Mouse (Mus musculus): Measurements from ENCODE around the gene Hist1h2bb. TPM values are rescaled to one million over a fixed set of nuclear protein-coding genes. Genes with fewer than 3 reads are reported as not detected.
"Not testable (repeated sequence)": the region's sequence is repeated elsewhere in the genome, so short reads cannot be mapped to it uniquely, and the experiment has no call there.

Hist1h2bb gene
- polyA plus RNA-seq, 1 experiment from 2014 or later: 2.2 TPM

DNA sequence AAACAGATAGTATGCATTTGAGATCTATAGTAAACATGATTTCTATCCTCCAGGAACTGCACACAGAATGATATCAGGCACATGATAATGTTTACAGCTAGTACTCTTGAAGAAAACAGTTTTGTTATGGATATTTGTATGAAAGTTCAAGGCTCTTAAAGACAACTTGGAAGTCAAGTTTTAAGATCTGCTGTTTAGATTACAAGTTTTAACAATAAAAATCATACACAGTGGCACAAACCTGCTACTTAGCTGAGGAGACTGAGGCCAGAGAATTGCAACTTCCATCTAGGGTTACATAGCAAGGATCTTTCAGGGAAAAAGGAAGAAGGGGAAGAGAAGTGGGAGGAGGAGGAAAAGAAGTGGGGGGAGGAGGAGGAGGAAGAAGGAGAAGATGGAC, 8.5 kb downstream of the Hist1h2bb start:
- no peaks in the 10 kb centered on the region for H3K27me3 ChIP-seq
- no peak overlapping the region for H3K9ac ChIP-seq
- no peak overlapping the region for H3K4me2 ChIP-seq (replicated peaks)
- peaks cover 6% of the 10 kb centered on the region for H3K4me1 ChIP-seq
- no peak overlapping the region for H3K27ac ChIP-seq
- ATAC-seq (ENCODE audit: low FRiP score): no peak
- no peaks in the 10 kb centered on the region for H3K9me3 ChIP-seq (replicated peaks)
- no peak overlapping the region for H3K4me3 ChIP-seq
- H3K36me3 ChIP-seq: no peaks in the 10 kb centered on the region

DNA sequence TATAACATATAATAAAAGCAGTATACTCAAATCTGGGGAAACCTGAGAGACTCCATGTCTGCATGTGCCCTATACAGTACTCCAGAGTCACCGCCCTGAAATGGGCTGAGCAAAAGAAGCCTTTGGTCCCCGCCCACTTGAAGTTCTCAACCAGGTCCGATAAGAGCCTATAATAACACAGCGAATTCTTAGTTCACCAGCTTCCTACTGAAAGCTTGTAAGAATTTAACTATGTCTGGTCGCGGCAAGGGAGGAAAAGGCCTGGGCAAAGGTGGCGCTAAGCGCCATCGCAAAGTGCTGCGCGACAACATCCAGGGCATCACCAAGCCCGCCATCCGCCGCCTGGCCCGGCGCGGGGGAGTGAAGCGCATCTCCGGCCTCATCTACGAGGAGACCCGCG, 10.3 kb downstream of the Hist1h2bb start, which contains the start of gene Hist1h4b:
TSS of gene Hist1h4b (plus strand) at position 224 of the 400 bp plus-strand sequence.
- under 1% methylated on average over 19 of the region's 22 CpGs for WGBS
- peaks cover 16% of the 10 kb centered on the region for H3K4me1 ChIP-seq
- no peaks in the 10 kb centered on the region for H3K9me3 ChIP-seq (replicated peaks)
- H3K4me2 ChIP-seq (replicated peaks): peak within 1 kb of the TSS; percentile 57
- H3K27ac ChIP-seq: peak within 1 kb of the TSS; percentile 85
- no peaks in the 10 kb centered on the region for H3K27me3 ChIP-seq
- peak; percentile 74 for ATAC-seq (ENCODE audit: low FRiP score)
- peak within 1 kb of the TSS; percentile 54 for H3K9ac ChIP-seq
- H3K4me3 ChIP-seq: peak within 1 kb of the TSS; percentile 36
- no peaks in the 10 kb centered on the region for H3K36me3 ChIP-seq

DNA sequence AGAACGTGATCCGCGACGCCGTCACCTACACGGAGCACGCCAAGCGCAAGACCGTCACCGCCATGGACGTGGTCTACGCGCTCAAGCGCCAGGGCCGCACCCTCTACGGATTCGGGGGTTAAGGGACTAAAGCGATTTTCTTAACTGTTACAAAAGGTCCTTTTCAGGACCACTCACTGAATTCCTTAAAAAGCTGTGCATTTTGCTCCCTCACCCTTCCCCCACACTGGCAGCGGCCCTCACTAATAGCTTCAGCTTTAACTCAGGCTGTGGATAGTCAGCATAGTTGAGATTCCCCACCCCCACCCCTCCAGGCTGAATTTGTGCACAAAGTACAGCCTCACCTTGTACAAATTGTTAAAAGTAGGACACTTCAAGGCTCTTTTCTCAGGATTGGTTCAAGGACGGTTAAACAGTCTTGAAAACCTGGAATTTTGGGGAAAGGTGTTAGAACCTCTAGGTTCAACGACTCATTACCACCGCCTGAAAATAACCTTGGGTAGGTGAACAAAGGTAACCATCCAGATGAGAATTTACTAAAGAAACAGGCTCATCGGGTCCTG, 10.8 kb downstream of the Hist1h2bb start:
- H3K36me3 ChIP-seq: no peaks in the 10 kb centered on the region
- ATAC-seq (ENCODE audit: low FRiP score): no peak; the same call in 1 of the 2 replicates
- H3K4me1 ChIP-seq: peaks cover 16% of the 10 kb centered on the region
- H3K4me3 ChIP-seq: peak overlapping the region; percentile 36
- WGBS: 1% methylated on average over 17 of the region's 23 CpGs
- H3K4me2 ChIP-seq (replicated peaks): peak overlapping the region; percentile 57
- H3K27me3 ChIP-seq: no peaks in the 10 kb centered on the region
- H3K27ac ChIP-seq: peak overlapping the region; percentile 85
- H3K9ac ChIP-seq: peak overlapping the region; percentile 54
- H3K9me3 ChIP-seq (replicated peaks): no peaks in the 10 kb centered on the region

DNA sequence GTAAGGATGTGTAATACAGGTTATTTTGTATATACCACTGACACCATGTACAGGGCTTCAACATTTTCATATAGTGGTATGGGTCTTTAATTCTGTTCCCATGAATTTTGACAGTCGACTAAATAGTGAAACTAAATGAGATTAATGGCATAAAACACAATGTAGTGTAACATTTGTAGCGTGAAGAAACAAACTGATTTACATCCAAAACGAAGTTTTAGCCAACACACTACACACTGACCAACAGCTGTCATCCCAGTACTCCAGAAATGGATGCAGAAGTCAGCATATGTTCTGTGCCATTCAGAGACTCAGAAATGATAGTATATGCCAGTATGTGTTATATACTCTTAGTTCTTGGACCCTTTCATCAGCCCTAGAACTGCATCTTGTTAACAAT, 11.4 kb downstream of the Hist1h2bb start:
- peaks cover 16% of the 10 kb centered on the region for H3K4me1 ChIP-seq
- peak overlapping the region; percentile 57; the same call in 1 of the 2 replicates for H3K4me2 ChIP-seq (replicated peaks)
- no peak overlapping the region for H3K27ac ChIP-seq
- H3K9ac ChIP-seq: no peak overlapping the region
- no peaks in the 10 kb centered on the region for H3K36me3 ChIP-seq
- H3K9me3 ChIP-seq (replicated peaks): no peaks in the 10 kb centered on the region
- no peaks in the 10 kb centered on the region for H3K27me3 ChIP-seq
- no peak for ATAC-seq (ENCODE audit: low FRiP score)
- 52% methylated on average over 3 of the region's 3 CpGs for WGBS
- H3K4me3 ChIP-seq: no peak overlapping the region

DNA sequence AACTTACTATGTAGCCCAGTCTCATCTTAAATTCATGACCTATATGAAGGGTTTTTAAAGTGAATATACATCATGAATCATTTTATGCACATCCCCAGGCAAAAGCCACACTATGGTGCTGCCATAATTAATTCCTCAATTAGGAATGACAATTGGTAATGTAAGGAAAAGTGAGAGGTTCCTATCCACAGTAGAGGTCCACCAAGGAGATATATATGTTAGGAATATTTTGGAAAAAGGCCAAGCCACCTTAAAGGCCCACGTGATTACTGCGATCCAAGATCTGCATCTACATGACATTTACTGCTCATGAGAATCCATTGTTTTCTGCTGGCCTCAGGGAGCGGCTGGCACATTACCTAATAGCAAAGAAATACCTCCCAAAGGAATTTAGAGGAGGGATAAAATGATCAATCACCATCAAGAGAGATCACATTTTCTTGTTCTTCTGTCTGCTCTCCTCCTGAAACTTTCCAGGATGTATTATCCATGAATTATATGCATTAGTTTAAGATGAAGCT, 12.8 kb downstream of the Hist1h2bb start:
- Histone ChIP-seq H3K9ac (no peak overlapping the region), H3K36me3 (no peaks in the 10 kb centered on the region), H3K27ac (no peak overlapping the region), H3K27me3 (no peaks in the 10 kb centered on the region), H3K4me1 (peaks cover 25% of the 10 kb centered on the region), H3K9me3 (replicated peaks) (no peaks in the 10 kb centered on the region), H3K4me3 (no peak overlapping the region), H3K4me2 (replicated peaks) (no peak overlapping the region)
- WGBS: 60% methylated on average over 3 of the region's 3 CpGs
- no peak for ATAC-seq (ENCODE audit: low FRiP score)

GRCm38 (mm10) chr13:23759916-23760239, 13.3 kb downstream of the Hist1h2bb start:
- WGBS: 69% methylated on average over 1 of the region's 1 CpGs
- 0 out of 2 replicates have a peak overlapping the region, but pooled peaks have one; percentile 57 for H3K9ac ChIP-seq
- no peak overlapping the region for H3K4me3 ChIP-seq
- no peaks in the 10 kb centered on the region for H3K27me3 ChIP-seq
- no peak for ATAC-seq (ENCODE audit: low FRiP score)
- no peaks in the 10 kb centered on the region for H3K9me3 ChIP-seq (replicated peaks)
- H3K4me2 ChIP-seq (replicated peaks): peak overlapping the region; percentile 88
- 0 out of 2 replicates have a peak overlapping the region, but pooled peaks have one; percentile 89 for H3K27ac ChIP-seq
- H3K36me3 ChIP-seq: no peaks in the 10 kb centered on the region
- H3K4me1 ChIP-seq: peaks cover 28% of the 10 kb centered on the region

DNA sequence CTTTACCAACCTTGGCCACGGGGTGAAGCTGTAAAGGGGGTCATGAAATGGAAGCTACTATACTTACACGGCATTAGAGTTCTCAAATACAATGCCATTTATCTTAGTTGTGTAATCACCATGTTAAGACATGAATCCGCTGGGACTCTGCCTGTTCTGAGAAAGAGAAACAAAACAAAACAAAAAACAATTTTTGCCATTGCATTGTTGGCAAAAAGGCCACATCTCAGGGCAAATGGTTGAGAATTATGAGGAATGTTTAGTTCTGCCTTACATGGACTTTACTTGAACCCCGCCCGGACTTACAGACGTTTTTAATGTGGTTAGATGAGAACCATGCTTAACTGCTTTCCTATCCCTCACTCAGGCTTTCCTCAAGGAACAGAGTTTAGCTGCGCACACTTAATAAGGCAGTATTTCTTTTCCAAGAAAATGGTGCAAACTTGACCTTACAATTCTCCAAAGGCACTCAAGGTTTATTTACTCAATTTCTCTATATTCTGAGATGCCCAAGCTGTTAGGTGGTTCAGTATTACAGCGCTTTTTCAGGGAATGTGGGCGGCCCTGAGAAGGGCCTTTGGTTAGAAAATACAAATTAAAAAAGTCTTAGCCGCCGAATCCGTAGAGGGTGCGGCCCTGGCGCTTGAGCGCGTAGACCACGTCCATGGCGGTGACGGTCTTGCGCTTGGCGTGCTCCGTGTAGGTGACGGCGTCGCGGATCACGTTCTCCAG, 13.9 kb downstream of the Hist1h2bb start:
- H3K27me3 ChIP-seq: no peaks in the 10 kb centered on the region
- peak overlapping the region; percentile 40 for H3K4me3 ChIP-seq
- H3K4me1 ChIP-seq: peaks cover 28% of the 10 kb centered on the region
- no peaks in the 10 kb centered on the region for H3K36me3 ChIP-seq
- 1% methylated on average over 23 of the region's 27 CpGs for WGBS
- H3K9ac ChIP-seq: peak overlapping the region; percentile 57
- H3K27ac ChIP-seq: peak overlapping the region; percentile 89
- ATAC-seq (ENCODE audit: low FRiP score): peak; percentile 21
- no peaks in the 10 kb centered on the region for H3K9me3 ChIP-seq (replicated peaks)
- H3K4me2 ChIP-seq (replicated peaks): peak overlapping the region; percentile 88

GRCm38 (mm10) chr13:23760972-23761864, 14.7 kb downstream of the Hist1h2bb start, which contains the start of gene Hist1h4a:
Gene Hist1h4a (minus strand): TSS chr13:23761230.
- Histone ChIP-seq H3K9ac (peak within 1 kb of the TSS; percentile 57), H3K4me3 (peak within 1 kb of the TSS; percentile 40), H3K9me3 (replicated peaks) (no peaks in the 10 kb centered on the region), H3K27me3 (no peaks in the 10 kb centered on the region), H3K27ac (peak within 1 kb of the TSS; percentile 89), H3K36me3 (no peaks in the 10 kb centered on the region), H3K4me1 (peaks cover 28% of the 10 kb centered on the region), H3K4me2 (replicated peaks) (peak within 1 kb of the TSS; percentile 88)
- peak; percentile 81 for ATAC-seq (ENCODE audit: low FRiP score)
- under 1% methylated on average over 61 of the region's 72 CpGs for WGBS

DNA sequence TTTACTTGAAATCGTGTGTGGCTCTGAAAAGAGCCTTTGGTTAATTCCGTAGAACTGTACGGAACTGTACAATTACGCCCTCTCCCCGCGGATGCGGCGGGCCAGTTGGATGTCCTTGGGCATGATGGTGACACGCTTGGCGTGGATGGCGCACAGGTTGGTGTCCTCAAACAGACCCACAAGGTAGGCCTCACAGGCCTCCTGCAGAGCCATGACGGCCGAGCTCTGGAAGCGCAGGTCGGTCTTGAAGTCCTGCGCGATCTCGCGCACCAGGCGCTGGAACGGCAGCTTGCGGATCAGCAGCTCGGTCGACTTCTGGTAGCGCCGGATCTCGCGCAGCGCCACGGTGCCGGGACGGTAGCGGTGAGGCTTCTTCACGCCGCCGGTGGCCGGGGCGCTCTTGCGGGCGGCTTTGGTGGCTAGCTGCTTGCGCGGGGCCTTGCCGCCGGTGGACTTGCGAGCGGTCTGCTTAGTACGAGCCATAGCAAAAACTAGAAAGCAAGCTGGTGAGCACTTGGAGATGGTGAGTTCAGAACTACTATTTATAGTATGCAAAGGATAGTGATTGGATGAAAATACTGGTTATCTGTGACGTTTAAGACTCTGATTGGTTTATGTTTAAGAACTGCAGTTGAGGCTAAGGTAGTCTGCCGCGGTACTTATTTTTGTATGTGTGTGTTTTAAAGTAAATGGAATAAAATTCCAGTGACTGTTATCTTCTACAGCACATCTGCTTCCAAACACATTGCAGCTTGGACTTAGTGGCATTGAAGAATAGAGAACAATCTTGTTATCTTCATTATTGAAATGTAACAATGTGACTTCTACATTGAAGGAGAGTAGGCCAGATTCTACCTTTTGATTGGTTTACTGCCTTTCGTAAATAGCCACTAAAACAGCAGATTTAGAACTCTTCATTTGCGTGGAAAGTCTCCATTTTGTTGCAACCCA, 15.6 kb downstream of the Hist1h2bb start, which contains the start of gene Hist1h3a:
TSS of gene Hist1h3a (minus strand) at position 516 of the 951 bp plus-strand sequence.
- Histone ChIP-seq H3K4me1 (peaks cover 26% of the 10 kb centered on the region), H3K27ac (peak within 1 kb of the TSS; percentile 89), H3K4me2 (replicated peaks) (peak within 1 kb of the TSS; percentile 88), H3K4me3 (peak within 1 kb of the TSS; percentile 54), H3K9ac (peak within 1 kb of the TSS; percentile 67)
- H3K36me3 ChIP-seq; H3K27me3 ChIP-seq; H3K9me3 ChIP-seq (replicated peaks): not testable (repeated sequence)
- ATAC-seq (ENCODE audit: low FRiP score): peak; percentile 62
- under 1% methylated on average over 27 of the region's 52 CpGs for WGBS

DNA sequence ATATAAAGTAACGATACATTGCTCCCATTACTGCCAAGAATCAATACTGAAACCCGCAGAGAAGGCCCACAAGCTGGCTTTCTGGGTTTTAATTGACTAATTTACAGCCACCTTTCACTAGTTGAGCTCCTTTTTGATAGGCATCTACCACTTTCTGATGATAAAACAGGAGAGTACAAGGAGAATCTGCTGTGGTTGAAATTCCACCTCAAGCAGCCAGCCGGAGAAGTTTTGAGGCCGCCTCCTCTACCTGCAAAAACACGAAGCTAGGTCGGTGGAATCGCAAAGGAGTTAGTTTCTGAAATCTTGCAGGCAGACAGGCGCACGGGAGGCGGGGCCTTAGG, 16.7 kb downstream of the Hist1h2bb start:
- no peak for ATAC-seq (ENCODE audit: low FRiP score)
- peak overlapping the region; percentile 67; the same call in 1 of the 2 replicates for H3K9ac ChIP-seq
- peaks cover 23% of the 10 kb centered on the region for H3K4me1 ChIP-seq
- no peaks in the 10 kb centered on the region for H3K36me3 ChIP-seq
- WGBS: 1% methylated on average over 10 of the region's 10 CpGs
- no peaks in the 10 kb centered on the region for H3K9me3 ChIP-seq (replicated peaks)
- H3K27me3 ChIP-seq: no peaks in the 10 kb centered on the region
- H3K4me3 ChIP-seq: peak overlapping the region; percentile 54
- H3K27ac ChIP-seq: peak overlapping the region; percentile 89
- peak overlapping the region; percentile 88 for H3K4me2 ChIP-seq (replicated peaks)
